28 mouse cellular contexts compared by ENCODE assay signal in the genomic region with DNA sequence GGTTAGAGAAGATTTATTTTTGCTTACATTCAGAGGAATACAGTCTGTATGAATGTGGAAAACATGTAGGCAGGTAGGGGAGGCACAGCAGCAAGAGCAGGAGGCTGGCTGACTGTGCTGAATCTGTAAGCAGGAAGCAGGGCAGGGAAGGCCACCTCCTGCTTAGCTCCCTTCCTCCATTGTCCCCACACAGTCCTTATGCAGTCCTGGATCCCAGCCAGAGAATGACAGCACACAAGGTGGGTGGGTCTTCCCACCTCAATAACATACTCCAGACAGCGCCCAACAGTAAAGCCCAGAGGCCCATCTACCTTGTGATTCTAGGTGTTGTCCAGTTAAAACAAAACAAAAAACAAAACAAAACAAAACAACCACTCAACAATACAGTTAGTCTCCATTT.
DNase-seq lines count a peak whose midpoint lies in the region; ATAC-seq lines count a peak whose summit lies in the region.
"Had no signal": no experiment of that assay in that cellular context is flagged by ENCODE, and none has a peak within 500 bp of the region (broad histone marks: within the 10 kb centered on the region; RNA-seq: fewer than 3 reads in every experiment).

No protein-coding gene starts in this region.

- 44% methylated on average over 1 of the region's 1 CpGs for WGBS in heart, embryonic 15.5 days
- WGBS in heart, embryonic 11.5 days (ENCODE audit: insufficient replicate concordance): 65% methylated on average over 1 of the region's 1 CpGs
- 85% methylated on average over 1 of the region's 1 CpGs for WGBS in intestine, embryonic 15.5 days
- WGBS in intestine, embryonic 16.5 days: 62% methylated on average over 1 of the region's 1 CpGs

- no peak overlapping the region for H3K4me2 ChIP-seq in heart, embryonic 15.5 days
- H3K4me2 ChIP-seq in heart, embryonic 11.5 days: no peak overlapping the region
- H3K4me2 ChIP-seq in intestine, embryonic 15.5 days (replicated peaks): no peak overlapping the region
- no peak overlapping the region for H3K4me2 ChIP-seq in intestine, embryonic 16.5 days (ENCODE audit: low read depth, low read length)
- H3K4me2 ChIP-seq: embryonic facial prominence, embryonic 13.5 days; heart, embryonic 13.5 days; hindbrain, embryonic 12.5 days; liver, embryonic 11.5 days; neural tube, embryonic 13.5 days had no signal

- no peak overlapping the region for H3K27ac ChIP-seq in heart, embryonic 15.5 days
- no peak overlapping the region for H3K27ac ChIP-seq in heart, embryonic 11.5 days (ENCODE audit: low read depth, low read length)
- H3K27ac ChIP-seq in intestine, embryonic 15.5 days: no peak overlapping the region
- H3K27ac ChIP-seq in intestine, embryonic 16.5 days (ENCODE audit: low read length): no peak overlapping the region
- H3K27ac ChIP-seq: embryonic facial prominence, embryonic 13.5 days; gastrocnemius, adult 2 months; heart, embryonic 13.5 days; hindbrain, embryonic 12.5 days; layer of hippocampus, adult 2 months; midbrain, embryonic 10.5 days; neural tube, embryonic 13.5 days had no signal

- H3K36me3 ChIP-seq in heart, embryonic 15.5 days: no peaks in the 10 kb centered on the region
- no peaks in the 10 kb centered on the region for H3K36me3 ChIP-seq in heart, embryonic 11.5 days (ENCODE audit: control insufficient read depth, insufficient read depth, low read length)
- no peaks in the 10 kb centered on the region for H3K36me3 ChIP-seq in intestine, embryonic 15.5 days
- no peaks in the 10 kb centered on the region for H3K36me3 ChIP-seq in intestine, embryonic 16.5 days (ENCODE audit: control insufficient read depth, insufficient read depth, low read length)
- H3K36me3 ChIP-seq: embryonic facial prominence, embryonic 13.5 days; heart, embryonic 13.5 days; hindbrain, embryonic 12.5 days; midbrain, embryonic 10.5 days; neural tube, embryonic 13.5 days had no signal

- H3K9ac ChIP-seq in heart, embryonic 15.5 days: no peak overlapping the region
- no peak overlapping the region for H3K9ac ChIP-seq in heart, embryonic 11.5 days (ENCODE audit: low read depth, low read length)
- no peak overlapping the region for H3K9ac ChIP-seq in intestine, embryonic 15.5 days
- no peak overlapping the region for H3K9ac ChIP-seq in intestine, embryonic 16.5 days (ENCODE audit: low read depth, low read length)
- H3K9ac ChIP-seq: embryonic facial prominence, embryonic 13.5 days; heart, embryonic 13.5 days; hindbrain, embryonic 12.5 days; liver, postnatal 0 days; neural tube, embryonic 13.5 days had no signal

- no peaks in the 10 kb centered on the region for H3K9me3 ChIP-seq in heart, embryonic 15.5 days (replicated peaks)
- no peaks in the 10 kb centered on the region for H3K9me3 ChIP-seq in heart, embryonic 11.5 days (replicated peaks; ENCODE audit: control insufficient read depth, low read length)
- no peaks in the 10 kb centered on the region for H3K9me3 ChIP-seq in intestine, embryonic 15.5 days
- H3K9me3 ChIP-seq in intestine, embryonic 16.5 days (ENCODE audit: control insufficient read depth, low read length): no peaks in the 10 kb centered on the region
- H3K9me3 ChIP-seq: embryonic facial prominence, embryonic 13.5 days; heart, embryonic 13.5 days; hindbrain, embryonic 12.5 days; midbrain, embryonic 10.5 days; neural tube, embryonic 13.5 days had no signal

- peaks cover 5% of the 10 kb centered on the region; the same call in 1 of the 2 replicates for H3K4me1 ChIP-seq in heart, embryonic 15.5 days (replicated peaks)
- no peaks in the 10 kb centered on the region for H3K4me1 ChIP-seq in heart, embryonic 11.5 days (ENCODE audit: control insufficient read depth, insufficient read depth, low read length)
- H3K4me1 ChIP-seq in intestine, embryonic 15.5 days (replicated peaks): no peaks in the 10 kb centered on the region
- H3K4me1 ChIP-seq in intestine, embryonic 16.5 days (ENCODE audit: control insufficient read depth, insufficient read depth, low read length): no peaks in the 10 kb centered on the region
- H3K4me1 ChIP-seq: hindbrain, embryonic 12.5 days had no signal

- peak; percentile 19 for DNase-seq in lung, postnatal 10 days
- DNase-seq in lung, postnatal 14 days: no peak
- DNase-seq in lung, postnatal 4 days: peak; percentile 17 to 33
- DNase-seq: adrenal gland, postnatal 36 days; cerebellum, adult 11-12 months; cerebellum, postnatal 25 days; gastrocnemius, adult 2 months; kidney, adult 8-10 months; kidney, postnatal 25 days; layer of hippocampus, postnatal 36 days; liver, postnatal 0 days; right cerebral cortex, adult 18-20 months; right cerebral cortex, postnatal 4 days; thymus, postnatal 14 days had no signal

- H3K4me3 ChIP-seq in heart, embryonic 15.5 days: no peak overlapping the region
- H3K4me3 ChIP-seq in heart, embryonic 11.5 days (ENCODE audit: low read depth, low read length): no peak overlapping the region
- no peak overlapping the region for H3K4me3 ChIP-seq in intestine, embryonic 15.5 days (replicated peaks)
- no peak overlapping the region for H3K4me3 ChIP-seq in intestine, embryonic 16.5 days (ENCODE audit: low read length)
- H3K4me3 ChIP-seq: embryonic facial prominence, embryonic 13.5 days; gastrocnemius, adult 2 months; heart, embryonic 13.5 days; hindbrain, embryonic 12.5 days; layer of hippocampus, adult 2 months; midbrain, embryonic 10.5 days; myocyte; neural tube, embryonic 13.5 days had no signal

- H3K27me3 ChIP-seq in heart, embryonic 15.5 days: no peaks in the 10 kb centered on the region
- no peaks in the 10 kb centered on the region for H3K27me3 ChIP-seq in heart, embryonic 11.5 days (ENCODE audit: control insufficient read depth, insufficient read depth, low read length)
- no peaks in the 10 kb centered on the region for H3K27me3 ChIP-seq in intestine, embryonic 15.5 days (replicated peaks)
- no peaks in the 10 kb centered on the region for H3K27me3 ChIP-seq in intestine, embryonic 16.5 days (replicated peaks; ENCODE audit: control insufficient read depth, insufficient read depth, low read length)
- H3K27me3 ChIP-seq: embryonic facial prominence, embryonic 13.5 days; heart, embryonic 13.5 days; hindbrain, embryonic 12.5 days; neural tube, embryonic 13.5 days had no signal

- 0 out of 2 replicates have a peak, but pooled peaks have one; percentile 53 for ATAC-seq in heart, embryonic 15.5 days (replicated peaks; ENCODE audit: insufficient number of reproducible peaks, insufficient read depth, low FRiP score, low read depth)
- no peak for ATAC-seq in heart, embryonic 11.5 days (replicated peaks; ENCODE audit: insufficient number of reproducible peaks, low FRiP score, low TSS enrichment)
- ATAC-seq in intestine, embryonic 15.5 days: peak; percentile 31; the same call in 1 of the 2 replicates
- ATAC-seq in intestine, embryonic 16.5 days: no peak
- ATAC-seq: forebrain, embryonic 14.5 days; liver, postnatal 0 days; midbrain, embryonic 16.5 days had no signal

Comparison
In these comparisons a context has a peak if more than half of its experiments do, and no peak if none do; other contexts are left out.
1. ATAC-seq: peak in heart, embryonic 15.5 days (single experiment) and intestine, embryonic 15.5 days (single experiment); none in heart, embryonic 11.5 days (single experiment) and intestine, embryonic 16.5 days (single experiment).